Mouse (Mus musculus): ENCODE data around the gene Dab2ip.

Gene Dab2ip

GRCm38 (mm10) chr2:35652984-35653383 lies 94.9 kb downstream of the Dab2ip start:
- in situ Hi-C loops (cut with MboI, MseI), result no loop called here

GRCm38 (mm10) chr2:35654795-35655194 lies 96.7 kb downstream of the Dab2ip start:
- in situ Hi-C loops (cut with MboI, MseI), result no loop called here

- in situ Hi-C loops (cut with MboI, MseI), result no loop called here
Observed at GRCm38 (mm10) chr2:35655996-35656395, 97.9 kb downstream of the Dab2ip start.

- in situ Hi-C loops (cut with MboI, MseI), result no loop called here
Observed at GRCm38 (mm10) chr2:35658311-35658710, 100.2 kb downstream of the Dab2ip start.

- in situ Hi-C loops (cut with MboI, MseI), result no loop called here
Observed at GRCm38 (mm10) chr2:35659578-35660194, 101.6 kb downstream of the Dab2ip start.

- in situ Hi-C loops (cut with MboI, MseI), result no loop called here
Observed at GRCm38 (mm10) chr2:35660953-35661374, 102.9 kb downstream of the Dab2ip start.

- in situ Hi-C loops (cut with MboI, MseI), result no loop called here
Observed at GRCm38 (mm10) chr2:35661454-35662000, 103.5 kb downstream of the Dab2ip start.

- in situ Hi-C loops (cut with MboI, MseI), result no loop called here
Observed at GRCm38 (mm10) chr2:35662001-35662491, 104.0 kb downstream of the Dab2ip start.

- in situ Hi-C loops (cut with MboI, MseI), result no loop called here
Observed at GRCm38 (mm10) chr2:35662738-35663550, 104.9 kb downstream of the Dab2ip start.

- in situ Hi-C loops (cut with MboI, MseI), result no loop called here
Observed at GRCm38 (mm10) chr2:35667746-35668145, 109.7 kb downstream of the Dab2ip start.

- in situ Hi-C loops (cut with MboI, MseI), result no loop called here
Observed at GRCm38 (mm10) chr2:35669217-35669616, 111.2 kb downstream of the Dab2ip start.

- in situ Hi-C loops (cut with MboI, MseI), result no loop called here
Observed at GRCm38 (mm10) chr2:35669748-35670147, 111.7 kb downstream of the Dab2ip start.

GRCm38 (mm10) chr2:35670300-35670699 lies 112.2 kb downstream of the Dab2ip start:
- in situ Hi-C loops (cut with MboI, MseI), result no loop called here

GRCm38 (mm10) chr2:35671980-35672910 lies 114.2 kb downstream of the Dab2ip start:
- in situ Hi-C loops (cut with MboI, MseI), result no loop called here

- in situ Hi-C loops (cut with MboI, MseI), result no loop called here
Observed at GRCm38 (mm10) chr2:35673181-35673580, 115.1 kb downstream of the Dab2ip start.

GRCm38 (mm10) chr2:35673986-35674385 lies 115.9 kb downstream of the Dab2ip start:
- in situ Hi-C loops (cut with MboI, MseI), result no loop called here

GRCm38 (mm10) chr2:35674431-35674830 lies 116.4 kb downstream of the Dab2ip start:
- in situ Hi-C loops (cut with MboI, MseI), result no loop called here

GRCm38 (mm10) chr2:35676075-35676665 lies 118.1 kb downstream of the Dab2ip start:
- in situ Hi-C loops (cut with MboI, MseI), result no loop called here

- in situ Hi-C loops (cut with MboI, MseI), result no loop called here
Observed at GRCm38 (mm10) chr2:35677855-35678254, 119.8 kb downstream of the Dab2ip start.

GRCm38 (mm10) chr2:35678440-35678839 lies 120.4 kb downstream of the Dab2ip start:
- in situ Hi-C loops (cut with MboI, MseI), result no loop called here

Data from regulatory T cell (primary cell).